Mouse (Mus musculus): ENCODE measurements around the gene Gm4981. TPM values are rescaled to one million over a fixed set of nuclear protein-coding genes. Genes with fewer than 3 reads are reported as not detected.

Gene Gm4981
- polyA plus RNA-seq, 1 experiment from 2014 or later: not detected

Other genes with a start within 250 kb of the Gm4981 start
- not detected in 2 replicates for gene AW822073, start 11.8 kb downstream of the Gm4981 start, polyA plus RNA-seq (2014; fragmentation: Nextera tagmentation; extraction: Ambion mirVana)
- not detected in 2 replicates for gene Duxf3, start 4.0 kb downstream of the Gm4981 start, polyA plus RNA-seq (2014; fragmentation: Nextera tagmentation; extraction: Ambion mirVana)
- 71.4 and 75.8 TPM in 2 replicates for gene Gcc2, start 18.8 kb upstream of the Gm4981 start, polyA plus RNA-seq (2014; fragmentation: Nextera tagmentation; extraction: Ambion mirVana)
- gene Lims1, start 86.8 kb upstream of the Gm4981 start, polyA plus RNA-seq (2014; fragmentation: Nextera tagmentation; extraction: Ambion mirVana): 173 and 178 TPM in 2 replicates
- 44.4 and 48.1 TPM in 2 replicates for gene Ranbp2, start 210.2 kb upstream of the Gm4981 start, polyA plus RNA-seq (2014; fragmentation: Nextera tagmentation; extraction: Ambion mirVana)

Data from stomach, embryonic 14.5 days (tissue).